Comparison of ENCODE assay signal across 8 mouse cellular contexts in the genomic region with DNA sequence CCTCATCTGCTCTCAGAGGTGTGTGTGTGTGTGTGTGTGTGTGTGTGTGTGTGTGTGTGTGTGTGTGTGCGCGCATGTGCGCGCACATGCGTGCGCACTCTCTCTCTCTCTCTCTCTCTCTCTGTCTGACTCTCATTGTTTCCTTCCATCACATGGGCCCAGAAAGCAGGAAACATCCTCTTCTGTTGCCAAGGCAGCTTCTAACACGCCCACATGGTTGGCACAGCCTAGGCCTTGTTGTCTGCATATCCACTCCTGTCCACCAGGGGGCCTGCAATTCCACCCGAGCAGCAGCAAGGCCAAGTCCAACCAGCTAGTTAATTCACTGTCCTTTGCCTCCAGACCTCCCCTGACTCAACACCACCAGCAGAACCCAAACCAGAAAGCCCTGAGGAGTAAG. TPM values are rescaled to one million over a fixed set of nuclear protein-coding genes. Genes with fewer than 3 reads are reported as not detected.
DNase-seq lines count a peak whose midpoint lies in the region; ATAC-seq and TF ChIP-seq lines count a peak whose summit lies in the region.

No protein-coding gene starts in this region.

- TF ChIP-seq POLR2A in heart, adult 2 months (IDR thresholded peaks at IDR 0.05; ENCODE audit: insufficient read depth, low read depth, low read length) = no peak

- TF ChIP-seq CTCF in heart, adult 2 months (IDR thresholded peaks at IDR 0.05) = peak; percentile 85
- TF ChIP-seq CTCF in midbrain, postnatal 0 days (IDR thresholded peaks at IDR 0.05) = peak; percentile 94

- intact Hi-C loops in heart, adult 2 months (cut with DNase I) = loop anchor here (2.0 to 10.0 kb wide), 2 partner anchors 35 to 223 kb away; partner anchors contain the start of genes Lman2, Uimc1 and Zfp346

- peaks cover 25% of the 10 kb centered on the region for H3K4me1 ChIP-seq in embryonic facial prominence, embryonic 14.5 days (ENCODE audit: control insufficient read depth, insufficient read depth, low read length)
- peaks cover 2% of the 10 kb centered on the region for H3K4me1 ChIP-seq in heart, adult 2 months (ENCODE audit: control insufficient read depth, insufficient read depth, low read length)
- peaks cover 53% of the 10 kb centered on the region for H3K4me1 ChIP-seq in limb, embryonic 13.5 days
- H3K4me1 ChIP-seq in midbrain, postnatal 0 days (ENCODE audit: insufficient read depth, low read length) = peaks cover 9% of the 10 kb centered on the region

- H3K9me3 ChIP-seq in embryonic facial prominence, embryonic 14.5 days (ENCODE audit: control insufficient read depth, low read length) = no peaks in the 10 kb centered on the region
- H3K9me3 ChIP-seq in limb, embryonic 13.5 days = no peaks in the 10 kb centered on the region
- no peaks in the 10 kb centered on the region for H3K9me3 ChIP-seq in midbrain, postnatal 0 days (ENCODE audit: low read length)

- H3K4me3 ChIP-seq in embryonic facial prominence, embryonic 14.5 days (ENCODE audit: low read depth, low read length) = peak overlapping the region; percentile 75
- no peak overlapping the region for H3K4me3 ChIP-seq in heart, adult 2 months
- H3K4me3 ChIP-seq in limb, embryonic 13.5 days = peak overlapping the region; percentile 74
- H3K4me3 ChIP-seq in midbrain, postnatal 0 days (ENCODE audit: low read depth, low read length) = no peak overlapping the region

- H3K9ac ChIP-seq in embryonic facial prominence, embryonic 14.5 days (ENCODE audit: low read depth, low read length) = no peak overlapping the region
- H3K9ac ChIP-seq in heart, adult 2 months (ENCODE audit: low read depth, low read length) = no peak overlapping the region
- peak overlapping the region; percentile 79; the same call in 1 of the 2 replicates for H3K9ac ChIP-seq in limb, embryonic 13.5 days
- H3K9ac ChIP-seq in midbrain, postnatal 0 days (replicated peaks; ENCODE audit: low read length, poor library complexity, severe bottlenecking) = no peak overlapping the region

- 0 out of 2 replicates have a peak, but pooled peaks have one; percentile 17 for ATAC-seq in embryonic facial prominence, embryonic 14.5 days (ENCODE audit: low read depth)
- ATAC-seq in limb, embryonic 13.5 days (ENCODE audit: low FRiP score, low read depth) = no peak
- ATAC-seq in midbrain, postnatal 0 days (ENCODE audit: low FRiP score) = peak; percentile 51

- TF ChIP-seq EP300 in heart, adult 2 months (IDR thresholded peaks at IDR 0.05; ENCODE audit: insufficient read depth, low read depth, low read length) = 0 out of 2 replicates have a peak, but pooled peaks have one; percentile 49

- DNase-seq in 3T3-L1 (ENCODE audit: low read depth, low spot score) = peak; percentile 97
- peak; percentile 89 for DNase-seq in adrenal gland, postnatal 36 days
- DNase-seq in embryonic facial prominence, embryonic 14.5 days (ENCODE audit: low spot score) = peak; percentile 89
- DNase-seq in heart, adult 2 months = peak; percentile 78 to 85
- peak; percentile 83 to 91 for DNase-seq in kidney, adult 8-10 months
- DNase-seq in midbrain, postnatal 0 days (ENCODE audit: low spot score) = peak; percentile 95
- DNase-seq in spleen, postnatal 14 days (ENCODE audit: low spot score in 2 of 2) = peak; percentile 81 to 85

- no peaks in the 10 kb centered on the region for H3K27me3 ChIP-seq in embryonic facial prominence, embryonic 14.5 days (replicated peaks; ENCODE audit: control insufficient read depth, insufficient read depth, low read length)
- H3K27me3 ChIP-seq in heart, adult 2 months (ENCODE audit: control insufficient read depth, insufficient read depth, low read length) = no peaks in the 10 kb centered on the region
- no peaks in the 10 kb centered on the region for H3K27me3 ChIP-seq in limb, embryonic 13.5 days
- H3K27me3 ChIP-seq in midbrain, postnatal 0 days (ENCODE audit: insufficient read depth, low read length) = no peaks in the 10 kb centered on the region

- H3K79me2 ChIP-seq in heart, adult 2 months (replicated peaks; ENCODE audit: control insufficient read depth, insufficient read depth, low read length) = no peaks in the 10 kb centered on the region

- no peak overlapping the region for H3K27ac ChIP-seq in embryonic facial prominence, embryonic 14.5 days (replicated peaks; ENCODE audit: low read depth, low read length)
- H3K27ac ChIP-seq in heart, adult 2 months = no peak overlapping the region
- no peak overlapping the region for H3K27ac ChIP-seq in limb, embryonic 13.5 days
- H3K27ac ChIP-seq in midbrain, postnatal 0 days (ENCODE audit: low read depth, low read length) = no peak overlapping the region

- H3K36me3 ChIP-seq in embryonic facial prominence, embryonic 14.5 days (ENCODE audit: control insufficient read depth, insufficient read depth, low read length) = peaks cover 37% of the 10 kb centered on the region
- H3K36me3 ChIP-seq in heart, adult 2 months (ENCODE audit: control insufficient read depth, insufficient read depth, low read length) = no peaks in the 10 kb centered on the region
- peaks cover 41% of the 10 kb centered on the region for H3K36me3 ChIP-seq in limb, embryonic 13.5 days
- H3K36me3 ChIP-seq in midbrain, postnatal 0 days (ENCODE audit: insufficient read depth, low read length) = peaks cover 15% of the 10 kb centered on the region

- WGBS in embryonic facial prominence, embryonic 14.5 days = 53% methylated on average over 8 of the region's 8 CpGs
- 29% methylated on average over 8 of the region's 8 CpGs for WGBS in heart, adult 2 months
- 52% methylated on average over 8 of the region's 8 CpGs for WGBS in limb, embryonic 13.5 days
- 37% methylated on average over 7 of the region's 8 CpGs for WGBS in midbrain, postnatal 0 days

- peak overlapping the region; percentile 92 for H3K4me2 ChIP-seq in embryonic facial prominence, embryonic 14.5 days (ENCODE audit: low read depth, low read length)
- peak overlapping the region; percentile 88 for H3K4me2 ChIP-seq in limb, embryonic 13.5 days (replicated peaks)
- H3K4me2 ChIP-seq in midbrain, postnatal 0 days (ENCODE audit: low read depth, low read length, poor library complexity, severe bottlenecking) = no peak overlapping the region

RNA-seq across cellular contexts. Expression of gene Mxd3, which starts 2.0 kb away (rescaled TPM):
- total RNA-seq in adrenal gland, postnatal 36 days (2021) = 1 to 10 TPM; 2.9 to 3.0 TPM
- 36.0 and 39.4 TPM in 2 replicates for polyA plus RNA-seq in embryonic facial prominence, embryonic 14.5 days (2014; fragmentation: Nextera tagmentation; extraction: Ambion mirVana)
- not detected for total RNA-seq in heart, adult 2 months (2021)
- 0.21 and 0.53 TPM in 2 replicates for polyA plus RNA-seq in heart, adult 2 months (2012; rRNA removed)
- polyA plus RNA-seq in limb, embryonic 13.5 days (2015; fragmentation: Nextera tagmentation; extraction: Ambion mirVana) = 40.9 and 41.0 TPM in 2 replicates
- total RNA-seq in midbrain, postnatal 0 days (2014; rRNA removed) = 6.6 and 7.2 TPM in 2 replicates
- 3.5 and 3.6 TPM in 2 replicates for polyA plus RNA-seq in midbrain, postnatal 0 days (2015; fragmentation: Nextera tagmentation; extraction: Ambion mirVana)

RNA-seq across cellular contexts. Expression of gene Rab24, which starts 5.9 kb away (rescaled TPM):
- 10 to 100 TPM; 56.9 to 63.8 TPM for total RNA-seq in adrenal gland, postnatal 36 days (2021)
- polyA plus RNA-seq in embryonic facial prominence, embryonic 14.5 days (2014; fragmentation: Nextera tagmentation; extraction: Ambion mirVana) = 92.1 and 102 TPM in 2 replicates
- total RNA-seq in heart, adult 2 months (2021) = 10 to 100 TPM; 29.1 to 37.2 TPM
- 60.6 and 68.9 TPM in 2 replicates for polyA plus RNA-seq in heart, adult 2 months (2012; rRNA removed)
- 104 and 109 TPM in 2 replicates for polyA plus RNA-seq in limb, embryonic 13.5 days (2015; fragmentation: Nextera tagmentation; extraction: Ambion mirVana)
- 70.0 and 88.1 TPM in 2 replicates for total RNA-seq in midbrain, postnatal 0 days (2014; rRNA removed)
- 83.2 and 84.2 TPM in 2 replicates for polyA plus RNA-seq in midbrain, postnatal 0 days (2015; fragmentation: Nextera tagmentation; extraction: Ambion mirVana)

RNA-seq across cellular contexts. Expression of gene Prelid1, which starts 7.3 kb away (rescaled TPM):
- total RNA-seq in adrenal gland, postnatal 36 days (2021) = 100 to 1,000 TPM; 149 to 154 TPM
- polyA plus RNA-seq in embryonic facial prominence, embryonic 14.5 days (2014; fragmentation: Nextera tagmentation; extraction: Ambion mirVana) = 413 and 451 TPM in 2 replicates
- 10 to 100 TPM; 37.4 to 40.8 TPM for total RNA-seq in heart, adult 2 months (2021)
- polyA plus RNA-seq in heart, adult 2 months (2012; rRNA removed) = 67.4 and 70.1 TPM in 2 replicates
- 371 and 378 TPM in 2 replicates for polyA plus RNA-seq in limb, embryonic 13.5 days (2015; fragmentation: Nextera tagmentation; extraction: Ambion mirVana)
- 208 and 210 TPM in 2 replicates for total RNA-seq in midbrain, postnatal 0 days (2014; rRNA removed)
- 318 and 326 TPM in 2 replicates for polyA plus RNA-seq in midbrain, postnatal 0 days (2015; fragmentation: Nextera tagmentation; extraction: Ambion mirVana)

RNA-seq across cellular contexts. Expression of gene Lman2, which starts 35.0 kb away (rescaled TPM):
- total RNA-seq in adrenal gland, postnatal 36 days (2021) = 100 to 1,000 TPM; 114 to 118 TPM
- 102 and 105 TPM in 2 replicates for polyA plus RNA-seq in embryonic facial prominence, embryonic 14.5 days (2014; fragmentation: Nextera tagmentation; extraction: Ambion mirVana)
- total RNA-seq in heart, adult 2 months (2021) = 10 to 100 TPM; 50.5 to 52.2 TPM
- 52.6 and 83.6 TPM in 2 replicates for polyA plus RNA-seq in heart, adult 2 months (2012; rRNA removed)
- polyA plus RNA-seq in limb, embryonic 13.5 days (2015; fragmentation: Nextera tagmentation; extraction: Ambion mirVana) = 93.9 and 94.0 TPM in 2 replicates
- total RNA-seq in midbrain, postnatal 0 days (2014; rRNA removed) = 55.7 and 55.9 TPM in 2 replicates
- 32.8 and 35.0 TPM in 2 replicates for polyA plus RNA-seq in midbrain, postnatal 0 days (2015; fragmentation: Nextera tagmentation; extraction: Ambion mirVana)

RNA-seq across cellular contexts. Expression of gene Rgs14, which starts 41.9 kb away (rescaled TPM):
- under 1 TPM; 0.49 to 0.86 TPM for total RNA-seq in adrenal gland, postnatal 36 days (2021)
- 1.3 and 3.3 TPM in 2 replicates for polyA plus RNA-seq in embryonic facial prominence, embryonic 14.5 days (2014; fragmentation: Nextera tagmentation; extraction: Ambion mirVana)
- total RNA-seq in heart, adult 2 months (2021) = under 1 TPM; 0.23 to 0.73 TPM
- polyA plus RNA-seq in heart, adult 2 months (2012; rRNA removed) = 0.97 and 1.9 TPM in 2 replicates
- 1.3 and 1.5 TPM in 2 replicates for polyA plus RNA-seq in limb, embryonic 13.5 days (2015; fragmentation: Nextera tagmentation; extraction: Ambion mirVana)
- total RNA-seq in midbrain, postnatal 0 days (2014; rRNA removed) = 0.44 and 1.1 TPM in 2 replicates
- 1.3 and 1.5 TPM in 2 replicates for polyA plus RNA-seq in midbrain, postnatal 0 days (2015; fragmentation: Nextera tagmentation; extraction: Ambion mirVana)

Comparison
In these comparisons a context has a peak if more than half of its experiments do, and no peak if none do; other contexts are left out.
1. H3K4me3 ChIP-seq: peak in embryonic facial prominence, embryonic 14.5 days (single experiment) and limb, embryonic 13.5 days (single experiment); none in heart, adult 2 months (single experiment) and midbrain, postnatal 0 days (single experiment).
2. Peak in every context shown above with its lines, with median percentiles within 50 percentile points of each other: DNase-seq.